Mouse (Mus musculus) intestine, postnatal 0 days (tissue): ENCODE data around the gene Iqcg. TPM values are rescaled to one million over a fixed set of nuclear protein-coding genes. Genes with fewer than 3 reads are reported as not detected.

Experiments used
- ATAC-seq: fragments of 200-750 bp; cut with Nextera tagmentation; 2 replicates; pipeline ENCODE4 v1.8.0; 2017; ENCODE audit warnings: mild to moderate bottlenecking, moderate TSS enrichment, moderate library complexity
- H3K27ac ChIP-seq: fragments of 300-500 bp; sonication (generic); 2 replicates; pipeline ENCODE4 v1.5.1; 2014; ENCODE audit warnings: mild to moderate bottlenecking, low read depth, low read length, moderate library complexity
- H3K27me3 ChIP-seq: fragments of 300-500 bp; sonication (generic); replicated peaks from 2 replicates; pipeline ENCODE4 v1.6.1; 2014; ENCODE audit warnings: low read length, mixed read lengths; ENCODE audit not compliant: control insufficient read depth, insufficient read depth
- H3K36me3 ChIP-seq: fragments of 300-500 bp; sonication (generic); 2 replicates; pipeline ENCODE4 v1.6.1; 2014; ENCODE audit warnings: mild to moderate bottlenecking, moderate library complexity; ENCODE audit not compliant: control insufficient read depth, insufficient read depth
- H3K4me1 ChIP-seq: fragments of 300-500 bp; sonication (generic); replicated peaks from 2 replicates; pipeline ENCODE4 v1.6.1; 2014; ENCODE audit warnings: antibody characterized with exemption, low read length, mixed read lengths; ENCODE audit not compliant: control insufficient read depth, insufficient read depth
- H3K4me2 ChIP-seq: fragments of 300-500 bp; sonication (generic); replicated peaks from 2 replicates; pipeline ENCODE4 v1.6.1; 2014; ENCODE audit warnings: low read depth, mild to moderate bottlenecking, moderate library complexity
- H3K4me3 ChIP-seq: fragments of 300-500 bp; sonication (generic); 2 replicates; pipeline ENCODE4 v1.5.1; 2014; ENCODE audit warnings: low read depth, low read length
- H3K9ac ChIP-seq: fragments of 300-500 bp; sonication (generic); 2 replicates; pipeline ENCODE4 v1.6.1; 2014; ENCODE audit warnings: mild to moderate bottlenecking, low read depth, low read length
- H3K9me3 ChIP-seq: fragments of 300-500 bp; sonication (generic); 2 replicates; pipeline ENCODE4 v1.6.1; 2016; ENCODE audit warnings: mixed run types; ENCODE audit not compliant: control insufficient read depth
- CTCF ChIP-seq: sonication (generic); IDR thresholded peaks from 2 replicates; pipeline ENCODE4 v1.5.1; 2016; ENCODE audit warnings: low read depth, mild to moderate bottlenecking, control low read depth, antibody characterized with exemption, moderate library complexity
- whole genome bisulfite sequencing: fragments of 180-500 bp; shearing (Covaris S2); extraction: QIAGEN DNeasy Blood & Tissue Kit; methylation state at CpG from one replicate; pipeline ENCODE4 v1.1.7; 2014; 5-methylcytosine and 5-hydroxymethylcytosine counted together
- microRNA counts: library from miRNA; unstranded; fragments of <30 nt; microRNA quantifications from one replicate; lab custom pipeline; 2016
- microRNA-seq: library from miRNA; unstranded; fragments of <30 nt; microRNA quantifications from one replicate; pipeline ENCODE4, GENCODE M21; 2016
- polyA plus RNA-seq: library from polyadenylated mRNA; unstranded; fragments of >200 nt; fragmentation: Nextera tagmentation; extraction: Ambion mirVana; gene quantifications from 2 replicates; pipeline ENCODE4 v1.2.1, GENCODE M21; 2015

Iqcg gene
- polyA plus RNA-seq, 1 experiment from 2014 or later = 2.1 TPM

DNA sequence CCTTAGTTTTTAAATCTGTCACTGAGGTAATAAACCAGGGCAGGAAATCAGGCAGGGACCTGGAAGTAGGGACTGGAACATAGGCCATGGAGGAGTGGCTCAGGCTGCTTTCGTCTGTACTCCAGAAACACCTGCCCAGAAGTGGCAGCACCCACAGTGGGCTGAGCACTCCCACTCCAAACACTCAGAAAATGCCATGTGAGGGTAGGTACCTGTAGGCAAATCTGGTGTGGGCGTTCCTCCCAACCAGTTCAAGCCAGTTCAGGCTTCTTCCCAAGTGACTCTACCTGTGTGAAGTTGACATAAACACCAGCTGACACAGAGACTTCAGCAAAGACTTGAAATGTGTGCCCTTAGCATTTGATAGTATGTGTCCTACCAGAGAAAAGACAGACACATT is 71.4 kb downstream of the Iqcg start:
- no peaks in the 10 kb centered on the region for H3K9me3 ChIP-seq
- no peaks in the 10 kb centered on the region for H3K4me1 ChIP-seq
- H3K27ac ChIP-seq = no peak overlapping the region
- no peak overlapping the region for H3K4me2 ChIP-seq
- TF ChIP-seq CTCF = no peak
- no peak for ATAC-seq
- H3K27me3 ChIP-seq = no peaks in the 10 kb centered on the region
- no peak overlapping the region for H3K4me3 ChIP-seq
- WGBS = 84% methylated on average over 2 of the region's 2 CpGs
- peaks cover 45% of the 10 kb centered on the region for H3K36me3 ChIP-seq
- no peak overlapping the region for H3K9ac ChIP-seq

DNA sequence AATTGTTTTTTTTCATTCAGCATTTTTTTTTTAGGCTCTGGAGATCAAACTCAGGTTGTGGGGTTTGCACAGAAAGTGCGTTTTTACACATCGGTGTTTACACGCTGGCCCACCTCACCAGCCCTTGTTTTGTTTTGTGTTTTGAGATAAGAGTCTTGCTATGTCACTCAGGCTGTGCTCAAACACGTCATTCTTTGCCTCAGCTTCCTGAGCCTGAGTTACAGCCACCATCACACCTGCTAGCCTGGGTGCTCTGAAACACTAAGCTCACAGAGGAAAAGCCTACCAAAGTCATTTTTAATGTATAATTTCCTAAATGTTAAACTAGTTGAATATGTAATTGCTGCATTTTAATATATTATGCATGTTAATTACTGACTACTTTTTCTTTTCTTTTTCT is 74.6 kb downstream of the Iqcg start:
- H3K36me3 ChIP-seq = peaks cover 58% of the 10 kb centered on the region
- ATAC-seq = no peak
- TF ChIP-seq CTCF = no peak

GRCm38 (mm10) chr16:32980227-32980626 is 75.8 kb downstream of the Iqcg start:
- TF ChIP-seq CTCF = no peak
- no peaks in the 10 kb centered on the region for H3K9me3 ChIP-seq
- H3K27me3 ChIP-seq = no peaks in the 10 kb centered on the region
- no peak overlapping the region for H3K9ac ChIP-seq
- peaks cover 54% of the 10 kb centered on the region for H3K36me3 ChIP-seq
- H3K4me2 ChIP-seq = no peak overlapping the region
- WGBS = 74% methylated on average over 1 of the region's 1 CpGs
- no peak overlapping the region for H3K27ac ChIP-seq
- ATAC-seq = no peak
- no peaks in the 10 kb centered on the region for H3K4me1 ChIP-seq
- H3K4me3 ChIP-seq = no peak overlapping the region

More for the DNA sequence above, 74.6 kb downstream of the Iqcg start:
- no peaks in the 10 kb centered on the region for H3K27me3 ChIP-seq
- no peak overlapping the region for H3K4me3 ChIP-seq
- H3K4me1 ChIP-seq = no peaks in the 10 kb centered on the region
- H3K27ac ChIP-seq = no peak overlapping the region
- H3K9me3 ChIP-seq = no peaks in the 10 kb centered on the region
- no peak overlapping the region for H3K9ac ChIP-seq
- no peak overlapping the region for H3K4me2 ChIP-seq
- WGBS = 88% methylated on average over 4 of the region's 4 CpGs

- no peak for TF ChIP-seq CTCF
- H3K4me3 ChIP-seq = no peak overlapping the region
- no peak overlapping the region for H3K9ac ChIP-seq
- H3K9me3 ChIP-seq = no peaks in the 10 kb centered on the region
- ATAC-seq = no peak
- no peaks in the 10 kb centered on the region for H3K27me3 ChIP-seq
- H3K4me2 ChIP-seq = no peak overlapping the region
- H3K4me1 ChIP-seq = no peaks in the 10 kb centered on the region
- peaks cover 36% of the 10 kb centered on the region; the same call in 1 of the 2 replicates for H3K36me3 ChIP-seq
- no peak overlapping the region for H3K27ac ChIP-seq
- WGBS = 74% methylated on average over 2 of the region's 2 CpGs
Observed at GRCm38 (mm10) chr16:32973047-32973446, 83.0 kb downstream of the Iqcg start.

GRCm38 (mm10) chr16:32972535-32972934 is 83.5 kb downstream of the Iqcg start:
- no peak overlapping the region for H3K27ac ChIP-seq
- peaks cover 31% of the 10 kb centered on the region; the same call in 1 of the 2 replicates for H3K36me3 ChIP-seq
- TF ChIP-seq CTCF = no peak
- H3K27me3 ChIP-seq = no peaks in the 10 kb centered on the region
- no peak overlapping the region for H3K9ac ChIP-seq
- no peak overlapping the region for H3K4me3 ChIP-seq
- no peak for ATAC-seq
- no peaks in the 10 kb centered on the region for H3K4me1 ChIP-seq
- H3K4me2 ChIP-seq = no peak overlapping the region
- WGBS = 65% methylated on average over 5 of the region's 5 CpGs
- no peaks in the 10 kb centered on the region for H3K9me3 ChIP-seq

MicroRNA genes within 50 kb of the gene (microRNA counts, 519-probe panel; counts per million panel counts)
- microRNA mmu-miR-1947 (lab: Ali Mortazavi, UCI) = not detected

Small RNA genes lying within 50 kb of the gene (microRNA-seq; reads per million reads assigned to microRNA genes)
- gene Gm22231 (not detected), gene Mir1947 (1.4 reads per million)

Other genes with a start within 250 kb of the Iqcg start
- 2.3 and 3.2 TPM in 2 replicates for gene Smbd1, start 245.7 kb downstream of the Iqcg start, polyA plus RNA-seq
- 52.7 and 52.8 TPM in 2 replicates for gene Fyttd1, start 178.7 kb downstream of the Iqcg start, polyA plus RNA-seq
- gene Rubcn, start 178.5 kb downstream of the Iqcg start, polyA plus RNA-seq = 8.3 and 8.6 TPM in 2 replicates
- gene Lrch3, start 142.1 kb downstream of the Iqcg start, polyA plus RNA-seq = 7.8 and 8.4 TPM in 2 replicates
- gene Rpl35a, start 235 bp upstream of the Iqcg start, polyA plus RNA-seq = 613 and 645 TPM in 2 replicates
- gene Lmln, start 6.3 kb upstream of the Iqcg start, polyA plus RNA-seq = 0.72 and 0.99 TPM in 2 replicates
- gene Osbpl11, start 128.9 kb upstream of the Iqcg start, polyA plus RNA-seq = 9.2 and 10.0 TPM in 2 replicates
- gene Snx4, start 195.2 kb upstream of the Iqcg start, polyA plus RNA-seq = 103 and 105 TPM in 2 replicates